Mouse (Mus musculus) CD4-positive, CD25-positive, alpha-beta regulatory T cell, adult 9 weeks (primary cell): ENCODE results near the gene Ankrd34a. TPM values are rescaled to one million over a fixed set of nuclear protein-coding genes. Genes with fewer than 3 reads are reported as not detected.

ENCODE experiments used
- polyA plus RNA-seq: library from polyadenylated mRNA; unstranded; fragments of 100-300 nt; shearing (Covaris generic); gene quantifications from one replicate; pipeline ENCODE4 v1.2.1, GENCODE M21; 2017

Gene Ankrd34a
- polyA plus RNA-seq, result not detected

GRCm38 (mm10) chr3:96596228-96596707 lies at the start of gene Ankrd34a:
TSS of gene Ankrd34a (plus strand) at chr3:96596636.

DNA sequence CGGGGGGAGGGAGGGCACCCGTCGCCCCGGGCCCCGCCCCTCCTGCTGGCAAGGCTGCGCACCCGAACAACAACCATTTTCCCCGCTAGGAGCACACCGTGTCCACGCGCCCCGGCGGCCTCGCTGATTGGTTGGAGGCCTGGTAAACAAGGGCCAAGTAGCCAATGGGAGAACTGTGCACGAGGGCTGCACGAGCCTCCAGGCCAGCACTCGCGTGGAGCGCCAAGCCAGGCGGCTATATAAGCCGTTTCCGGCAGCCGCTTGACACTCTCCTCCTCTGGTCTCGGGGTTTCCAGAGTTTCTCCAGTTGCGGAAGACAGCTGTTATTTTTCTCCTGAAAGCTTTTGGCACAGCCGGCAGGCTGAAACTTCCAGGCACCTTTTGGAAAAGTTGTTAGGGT lies 38.7 kb upstream of the Ankrd34a start, which contains the start of gene Txnip:
Gene Txnip, plus strand, starts transcription at position 264 of the 400 bp plus-strand sequence.

DNA sequence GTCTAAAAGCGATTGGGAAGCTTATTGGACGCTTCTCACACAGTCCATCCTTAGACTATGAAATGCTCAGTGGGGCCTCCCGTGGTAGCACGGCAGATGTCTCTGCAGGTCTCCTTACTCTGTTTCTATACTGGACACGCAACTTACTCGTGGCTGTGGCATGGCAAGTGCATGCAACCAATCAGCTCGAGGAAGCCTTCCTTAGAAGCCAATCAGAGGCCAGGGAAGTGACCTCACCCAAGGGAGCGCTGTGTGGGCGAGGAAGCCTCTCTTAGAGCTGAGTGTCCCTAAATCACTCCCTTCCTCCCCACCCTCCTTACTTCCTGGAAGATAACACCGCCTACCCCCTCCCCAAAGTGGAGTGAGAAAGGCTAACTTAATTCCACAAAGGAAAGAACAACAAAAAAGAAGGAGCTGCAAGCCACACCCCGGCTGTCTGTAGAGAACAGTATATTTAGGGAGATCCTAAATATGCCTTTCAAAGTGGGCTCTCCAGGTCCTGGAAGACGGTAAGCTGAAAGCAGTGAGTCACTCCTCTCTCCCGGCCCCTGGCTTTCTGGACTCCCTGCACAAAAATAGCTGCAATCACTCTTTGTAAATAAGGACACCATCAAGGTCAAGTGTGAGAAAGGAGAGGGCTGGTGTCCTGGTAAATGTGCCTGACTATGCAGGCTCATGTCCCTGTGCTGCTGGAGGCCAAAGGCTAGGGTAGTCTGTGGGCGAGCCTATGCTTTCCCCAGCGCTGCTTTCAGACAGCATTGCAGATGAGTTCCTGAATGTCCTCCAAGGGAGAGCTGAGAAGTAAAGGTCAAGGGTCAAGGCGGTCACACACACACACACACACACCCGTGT lies 19.5 kb upstream of the Ankrd34a start, which contains the start of gene Gm16253:
Gene Gm16253, plus strand, starts transcription at position 295 of the 852 bp plus-strand sequence.

GRCm38 (mm10) chr3:96593790-96594560 lies 2.5 kb upstream of the Ankrd34a start, which contains the start of gene Polr3gl:
TSS of gene Polr3gl (minus strand) at chr3:96594181.

GRCm38 (mm10) chr3:96600639-96601250 lies 4.3 kb downstream of the Ankrd34a start, which contains the start of gene Lix1l:
TSS of gene Lix1l (plus strand) at chr3:96601149.

DNA sequence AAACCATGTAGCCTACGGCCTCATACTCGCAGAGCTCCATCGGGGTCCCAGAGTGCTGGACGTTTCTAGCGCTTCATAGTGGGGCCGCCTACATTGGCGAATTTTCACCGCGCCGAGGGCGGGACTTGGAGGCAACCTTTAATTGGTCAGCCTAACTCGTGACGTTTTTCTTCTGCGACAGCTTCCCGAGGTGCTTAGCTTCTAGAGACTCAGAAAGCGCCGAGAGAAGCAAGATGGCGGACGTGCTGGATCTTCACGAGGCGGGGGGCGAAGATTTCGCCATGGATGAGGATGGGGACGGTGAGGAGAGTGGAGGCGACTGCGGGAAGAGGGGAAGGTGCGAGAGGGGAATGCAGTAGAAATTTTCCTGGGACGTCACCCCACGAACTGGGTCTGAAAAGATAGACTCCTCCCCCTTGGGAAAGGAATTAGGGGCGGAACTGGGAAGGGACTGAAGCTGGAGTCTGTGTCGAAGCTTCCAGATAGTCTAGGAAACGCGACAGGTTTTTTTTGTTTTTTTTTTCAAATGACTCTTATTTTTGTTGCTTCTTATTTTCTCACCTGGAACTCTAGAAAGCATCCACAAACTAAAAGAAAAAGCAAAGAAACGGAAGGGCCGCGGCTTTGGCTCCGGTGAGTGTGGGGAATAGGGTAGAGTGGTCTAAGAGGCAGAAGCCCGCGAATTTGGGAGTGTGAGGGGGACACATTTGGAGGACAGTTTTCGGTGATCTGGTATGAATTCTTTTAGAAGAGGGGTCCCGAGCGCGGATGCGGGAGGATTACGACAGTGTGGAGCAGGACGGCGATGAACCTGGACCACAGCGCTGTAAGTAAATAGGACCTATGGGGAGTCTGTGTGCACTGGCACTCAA lies 33.5 kb downstream of the Ankrd34a start, which contains the start of gene Rbm8a:
Gene Rbm8a, plus strand, starts transcription at position 205 of the 872 bp plus-strand sequence.

GRCm38 (mm10) chr3:96634928-96635879 lies 38.8 kb downstream of the Ankrd34a start, which contains the start of the genes Pex11b and Gm42957:
TSS of gene Pex11b (plus strand) at chr3:96635376.
TSS of gene Gm42957 (plus strand) at chr3:96635474.

GRCm38 (mm10) chr3:96645018-96645649 lies 48.7 kb downstream of the Ankrd34a start, which contains the start of gene Itga10:
TSS of gene Itga10 (plus strand) at chr3:96645584.

Other genes with a start within 250 kb of the Ankrd34a start
- gene BC107364, start 144.3 kb upstream of the Ankrd34a start, polyA plus RNA-seq, result not detected
- gene Hfe2, start 71.5 kb upstream of the Ankrd34a start, polyA plus RNA-seq, result not detected
- 1,390 TPM for gene Txnip, start 38.7 kb upstream of the Ankrd34a start, polyA plus RNA-seq
- gene Gm16253, start 19.7 kb upstream of the Ankrd34a start, polyA plus RNA-seq, result 1.1 TPM
- 37.8 TPM for gene Polr3gl, start 2.5 kb upstream of the Ankrd34a start, polyA plus RNA-seq
- 0.74 TPM for gene Lix1l, start 4.5 kb downstream of the Ankrd34a start, polyA plus RNA-seq
- gene Rbm8a, start 33.3 kb downstream of the Ankrd34a start, polyA plus RNA-seq, result 331 TPM
- gene Pex11b, start 38.7 kb downstream of the Ankrd34a start, polyA plus RNA-seq, result 92.9 TPM
- 0.12 TPM for gene Gm42957, start 38.8 kb downstream of the Ankrd34a start, polyA plus RNA-seq
- 0.19 TPM for gene Itga10, start 48.9 kb downstream of the Ankrd34a start, polyA plus RNA-seq
- 0.19 TPM for gene Ankrd35, start 73.5 kb downstream of the Ankrd34a start, polyA plus RNA-seq
- gene Pias3, start 99.7 kb downstream of the Ankrd34a start, polyA plus RNA-seq, result 24.3 TPM
- 1.2 TPM for gene Nudt17, start 111.9 kb downstream of the Ankrd34a start, polyA plus RNA-seq
- gene Polr3c, start 131.0 kb downstream of the Ankrd34a start, polyA plus RNA-seq, result 83.3 TPM
- 26.3 TPM for gene Rnf115, start 131.0 kb downstream of the Ankrd34a start, polyA plus RNA-seq
- gene Pdzk1, start 232.6 kb downstream of the Ankrd34a start, polyA plus RNA-seq, result not detected
- 40.3 TPM for gene Cd160, start 232.7 kb downstream of the Ankrd34a start, polyA plus RNA-seq